In genomic region chr13:51018366-51018765, GRCm38 (mm10) we compare ENCODE assay signal across 10 mouse cellular contexts.
DNase-seq lines count a peak whose midpoint lies in the region; ATAC-seq and TF ChIP-seq lines count a peak whose summit lies in the region.
"Had no signal": no experiment of that assay in that cellular context is flagged by ENCODE, and none has a peak within 500 bp of the region (broad histone marks: within the 10 kb centered on the region; RNA-seq: fewer than 3 reads in every experiment).

No protein-coding gene starts in this region.

- in situ Hi-C loops in Patski (cut with MboI; ENCODE audit: low pct_unique_long_range_greater_than_20kb), result loop anchor here (5.0 kb wide), 1 partner anchor 54 kb away; no protein-coding TSS in a partner anchor

- CTCF ChIA-PET in Patski (lab: Charles Lee), result interaction anchor here (0.8 to 1.7 kb wide), 8 partner anchors 19 to 87 kb away, joined by 3 to 5 read pairs (median 4); no protein-coding TSS in a partner anchor

- WGBS in limb, embryonic 10.5 days, result 47% methylated on average over 10 of the region's 10 CpGs
- 79% methylated on average over 10 of the region's 10 CpGs for WGBS in midbrain, postnatal 0 days

- no peak overlapping the region for H3K9ac ChIP-seq in midbrain, postnatal 0 days (replicated peaks; ENCODE audit: low read length, poor library complexity, severe bottlenecking)

- peak; percentile 51 for ATAC-seq in Patski
- no peak for ATAC-seq in midbrain, postnatal 0 days (ENCODE audit: low FRiP score)

- POLR2A ChIA-PET in Patski (lab: Charles Lee), result interaction anchor here (0.6 to 2.4 kb wide), 7 partner anchors 11 to 85 kb away, joined by 3 to 9 read pairs (median 3); partner anchors contain the start of gene Spin1

- H3K27me3 ChIP-seq in E14TG2a.4 (ENCODE audit: insufficient read depth, low read length) (no peaks in the 10 kb centered on the region), Patski (no peaks in the 10 kb centered on the region)
- no peaks in the 10 kb centered on the region for H3K27me3 ChIP-seq in limb, embryonic 10.5 days (ENCODE audit: low read depth, poor library complexity, severe bottlenecking)
- no peaks in the 10 kb centered on the region for H3K27me3 ChIP-seq in midbrain, postnatal 0 days (ENCODE audit: insufficient read depth, low read length)

- no peaks in the 10 kb centered on the region for H3K9me3 ChIP-seq in E14TG2a.4 (ENCODE audit: low read length)
- H3K9me3 ChIP-seq in limb, embryonic 10.5 days (replicated peaks), result no peaks in the 10 kb centered on the region
- H3K9me3 ChIP-seq in midbrain, postnatal 0 days (ENCODE audit: low read length), result no peaks in the 10 kb centered on the region

- TF ChIP-seq CTCF in E14TG2a.4 (conservative IDR thresholded peaks at IDR 0.05; ENCODE audit: low read length) (no peak), Patski (IDR thresholded peaks at IDR 0.05) (no peak)
- no peak for TF ChIP-seq CTCF in midbrain, postnatal 0 days (IDR thresholded peaks at IDR 0.05)

- peak overlapping the region; percentile 81 for H3K27ac ChIP-seq in limb, embryonic 10.5 days
- no peak overlapping the region for H3K27ac ChIP-seq in midbrain, postnatal 0 days (ENCODE audit: low read depth, low read length)
- H3K27ac ChIP-seq: layer of hippocampus, adult 2 months; macrophage had no signal

- H3K36me3 ChIP-seq in E14TG2a.4 (ENCODE audit: insufficient read depth, low read length), result no peaks in the 10 kb centered on the region
- no peaks in the 10 kb centered on the region for H3K36me3 ChIP-seq in limb, embryonic 10.5 days
- H3K36me3 ChIP-seq in midbrain, postnatal 0 days (ENCODE audit: insufficient read depth, low read length), result no peaks in the 10 kb centered on the region

- no peak overlapping the region for H3K4me2 ChIP-seq in midbrain, postnatal 0 days (ENCODE audit: low read depth, low read length, poor library complexity, severe bottlenecking)
- H3K4me2 ChIP-seq: liver, embryonic 11.5 days had no signal

- DNase-seq in heart, postnatal 4 days, result peak; percentile 12
- DNase-seq in heart, adult 8-10 months (ENCODE audit: low spot score), result no peak
- DNase-seq in Patski (ENCODE audit: low read depth, low spot score), result no peak
- peak; percentile 58 for DNase-seq in limb, embryonic 10.5 days (ENCODE audit: low spot score)
- no peak for DNase-seq in left cerebral cortex, adult 18-20 months (ENCODE audit: low spot score in 2 of 2)
- DNase-seq in midbrain, postnatal 0 days (ENCODE audit: low spot score), result no peak

- H3K4me1 ChIP-seq in E14TG2a.4 (replicated peaks; ENCODE audit: low read depth, low read length), result peaks cover 75% of the 10 kb centered on the region
- peaks cover 39% of the 10 kb centered on the region for H3K4me1 ChIP-seq in limb, embryonic 10.5 days
- H3K4me1 ChIP-seq in midbrain, postnatal 0 days (ENCODE audit: insufficient read depth, low read length), result no peaks in the 10 kb centered on the region

- H3K4me3 ChIP-seq in E14TG2a.4 (replicated peaks; ENCODE audit: low read length), result 0 out of 2 replicates have a peak overlapping the region, but pooled peaks have one; percentile 1
- no peak overlapping the region for H3K4me3 ChIP-seq in limb, embryonic 10.5 days
- no peak overlapping the region for H3K4me3 ChIP-seq in midbrain, postnatal 0 days (ENCODE audit: low read depth, low read length)
- H3K4me3 ChIP-seq: layer of hippocampus, adult 2 months had no signal

Comparison
In these comparisons a context has a peak if more than half of its experiments do, and no peak if none do; other contexts are left out.
1. DNase-seq: peak in heart, postnatal 4 days (single experiment) and limb, embryonic 10.5 days (single experiment); none in heart, adult 8-10 months (single experiment), Patski (single experiment), left cerebral cortex, adult 18-20 months (0 of 2) and midbrain, postnatal 0 days (single experiment).